Mouse (Mus musculus) small intestine, adult 2 months (tissue): Measurements from ENCODE around the gene Ncbp3. TPM values are rescaled to one million over a fixed set of nuclear protein-coding genes. Genes with fewer than 3 reads are reported as not detected.

Source experiments
- H3K27ac ChIP-seq: fragments of 200-500 bp; 2 replicates; pipeline ENCODE4 v1.5.1; 2012; ENCODE audit warnings: low read depth, low read length, control low read depth, inconsistent platforms; ENCODE audit not compliant: insufficient read depth
- H3K27me3 ChIP-seq: fragments of 200-500 bp; 2 replicates; pipeline ENCODE4 v1.6.1; 2012; ENCODE audit warnings: mild to moderate bottlenecking, moderate library complexity, low read length, inconsistent platforms; ENCODE audit not compliant: control insufficient read depth, insufficient read depth
- H3K36me3 ChIP-seq: fragments of 200-500 bp; 2 replicates; pipeline ENCODE4 v1.6.1; 2012; ENCODE audit warnings: mild to moderate bottlenecking, low read length, control low read depth, inconsistent platforms; ENCODE audit not compliant: control insufficient read depth, insufficient read depth
- H3K4me1 ChIP-seq: fragments of 200-500 bp; 2 replicates; pipeline ENCODE4 v1.6.1; 2012; ENCODE audit warnings: low read length, inconsistent platforms, mixed read lengths; ENCODE audit not compliant: control insufficient read depth, insufficient read depth, insufficient read length
- H3K4me3 ChIP-seq: fragments of 200-500 bp; 2 replicates; pipeline ENCODE4 v1.5.1; 2012; ENCODE audit warnings: low read depth, mild to moderate bottlenecking, control low read depth, inconsistent platforms, low read length, moderate library complexity
- CTCF ChIP-seq: fragments of 200-500 bp; IDR thresholded peaks from 2 replicates; pipeline ENCODE4 v1.5.1; 2012; ENCODE audit warnings: low read depth, mild to moderate bottlenecking, control low read depth, inconsistent platforms, low read length, moderate library complexity, mixed read lengths; ENCODE audit not compliant: insufficient replicate concordance, insufficient read length; ENCODE audit errors: extremely low read depth
- POLR2A ChIP-seq: fragments of 200-500 bp; IDR thresholded peaks from 2 replicates; pipeline ENCODE4 v1.6.1; 2012; ENCODE audit warnings: low read depth, mild to moderate bottlenecking, control low read depth, inconsistent platforms, low read length, moderate library complexity
- WGBS: fragments of 180-500 bp; shearing (Covaris S2); methylation state at CpG from one replicate; pipeline ENCODE4 v1.1.7; 2018; 5-methylcytosine and 5-hydroxymethylcytosine counted together
- polyA plus RNA-seq: library from polyadenylated mRNA; depleted of rRNA; stranded (reverse); fragments of >200 nt; gene quantifications from 2 replicates; pipeline ENCODE4 v1.2.3, GENCODE M21; 2012

Ncbp3 gene
- polyA plus RNA-seq, 1 experiment = 1.3 TPM

DNA sequence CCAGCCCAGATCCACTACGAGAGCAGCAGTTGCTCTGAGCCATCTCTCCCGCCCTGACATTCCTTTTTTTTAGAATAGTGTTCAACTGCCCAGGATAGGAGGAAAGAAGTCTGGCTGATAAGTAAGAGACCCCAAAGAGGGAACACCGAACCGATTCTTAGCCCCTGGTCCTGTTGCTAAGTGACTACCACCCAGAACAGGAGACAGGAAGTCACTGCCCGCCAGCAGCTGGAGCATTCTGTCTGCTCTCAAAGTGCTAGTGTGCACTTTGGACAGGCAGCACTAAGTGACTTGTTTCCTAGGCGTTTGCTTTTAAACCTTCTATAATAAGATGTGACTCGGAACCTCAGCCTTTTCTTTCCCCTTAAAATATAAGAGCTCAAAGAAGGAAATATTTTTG is 37.8 kb downstream of the Ncbp3 start:
- no peak overlapping the region for H3K4me3 ChIP-seq
- peaks cover 9% of the 10 kb centered on the region for H3K4me1 ChIP-seq
- H3K27me3 ChIP-seq = no peaks in the 10 kb centered on the region
- WGBS = 35% methylated on average over 7 of the region's 7 CpGs
- H3K36me3 ChIP-seq = peaks cover 7% of the 10 kb centered on the region
- no peak for TF ChIP-seq POLR2A
- no peak for TF ChIP-seq CTCF
- no peak overlapping the region for H3K27ac ChIP-seq

DNA sequence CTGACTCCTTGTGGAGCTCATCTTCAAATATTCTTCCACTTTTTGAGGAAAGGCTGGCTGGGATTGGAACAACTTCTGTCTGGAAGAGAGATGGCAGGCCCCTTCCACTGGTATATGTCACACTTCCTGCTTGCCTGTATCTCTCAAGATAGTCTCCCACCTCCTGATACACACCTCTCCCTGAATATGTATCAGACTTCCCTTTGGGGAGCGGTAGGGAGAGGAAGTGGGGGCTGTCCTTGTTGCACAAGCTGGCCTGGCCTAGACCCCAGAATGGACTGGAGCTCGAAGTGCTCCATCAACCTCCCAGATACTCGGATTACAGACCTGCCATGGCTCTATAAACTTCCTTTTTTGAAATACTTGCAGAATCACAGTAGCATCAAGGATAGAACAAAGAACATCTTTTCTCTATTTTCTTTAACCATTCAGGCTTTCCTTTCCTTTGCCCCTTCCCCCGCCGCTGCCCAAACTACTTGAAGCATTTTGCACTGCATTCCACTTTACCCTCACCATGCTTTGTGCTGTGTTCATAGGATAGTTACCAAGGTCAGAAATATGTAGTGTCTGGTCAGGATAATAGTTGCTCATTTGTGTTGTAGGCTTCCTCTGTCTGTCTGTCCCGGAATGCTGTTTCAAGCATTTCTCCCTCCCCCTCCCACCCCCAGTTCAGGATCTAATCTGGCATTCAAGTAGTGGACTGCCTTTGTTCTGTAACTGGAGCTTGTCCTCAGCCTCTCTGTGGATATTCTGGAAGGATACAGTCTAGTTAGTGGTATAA is 40.3 kb downstream of the Ncbp3 start:
- no peak overlapping the region for H3K4me3 ChIP-seq
- no peaks in the 10 kb centered on the region for H3K36me3 ChIP-seq
- no peaks in the 10 kb centered on the region for H3K27me3 ChIP-seq
- H3K4me1 ChIP-seq = peaks cover 9% of the 10 kb centered on the region
- H3K27ac ChIP-seq = no peak overlapping the region
- WGBS = 73% methylated on average over 6 of the region's 6 CpGs
- no peak for TF ChIP-seq CTCF

DNA sequence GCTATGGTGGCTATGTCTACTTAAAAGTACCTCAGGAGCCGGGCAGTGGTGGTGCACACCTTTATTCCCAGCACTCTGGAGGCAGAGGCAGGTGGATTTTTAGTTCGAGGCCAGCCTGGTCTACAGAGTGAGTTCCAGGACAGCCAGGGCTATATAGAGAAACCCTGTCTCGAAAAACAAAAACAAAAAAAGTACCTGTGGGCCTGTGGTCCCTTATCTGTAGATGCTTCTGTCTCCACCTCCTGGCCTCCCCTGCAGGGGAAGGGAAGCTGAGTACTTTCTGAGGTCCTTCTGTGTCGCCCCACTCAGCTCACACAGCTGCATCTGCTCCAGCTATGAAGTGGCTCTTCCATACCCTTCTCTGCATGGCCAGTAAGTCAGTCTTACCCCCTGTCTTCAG is 42.7 kb downstream of the Ncbp3 start, which contains the start of gene Itgae:
Gene Itgae, plus strand, starts transcription at position 301 of the 400 bp plus-strand sequence.
- Histone ChIP-seq H3K36me3 (no peaks in the 10 kb centered on the region), H3K4me3 (peak within 1 kb of the TSS; percentile 36), H3K27ac (peak within 1 kb of the TSS; percentile 31; the same call in 1 of the 2 replicates), H3K27me3 (no peaks in the 10 kb centered on the region), H3K4me1 (peaks cover 2% of the 10 kb centered on the region; the same call in 1 of the 2 replicates)
- 75% methylated on average over 4 of the region's 4 CpGs for WGBS
- no peak for TF ChIP-seq POLR2A
- no peak for TF ChIP-seq CTCF

DNA sequence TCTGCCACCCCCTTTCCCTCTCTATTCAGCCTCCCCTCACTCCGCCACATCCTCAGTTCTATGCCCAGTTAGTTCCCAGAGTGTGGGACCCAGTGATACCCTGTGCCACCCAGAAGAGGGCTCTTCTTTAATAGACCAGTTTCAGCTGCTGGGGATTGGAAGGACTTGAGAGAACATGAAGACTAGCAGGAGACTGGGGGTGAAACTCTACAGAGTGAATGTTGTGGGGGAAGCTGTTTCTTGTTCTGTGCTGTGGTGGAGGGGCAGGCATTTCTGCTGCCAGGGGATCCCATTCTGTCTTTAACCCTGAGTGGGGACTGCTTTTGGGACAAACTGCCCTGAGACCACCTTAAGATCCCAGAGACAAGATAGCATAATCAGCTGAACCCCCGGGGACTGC is 43.2 kb downstream of the Ncbp3 start:
- 83% methylated on average over 2 of the region's 2 CpGs for WGBS
- TF ChIP-seq POLR2A = no peak
- Histone ChIP-seq H3K36me3 (no peaks in the 10 kb centered on the region), H3K4me3 (peak overlapping the region; percentile 36), H3K27ac (peak overlapping the region; percentile 31; the same call in 1 of the 2 replicates), H3K27me3 (no peaks in the 10 kb centered on the region), H3K4me1 (no peaks in the 10 kb centered on the region)

DNA sequence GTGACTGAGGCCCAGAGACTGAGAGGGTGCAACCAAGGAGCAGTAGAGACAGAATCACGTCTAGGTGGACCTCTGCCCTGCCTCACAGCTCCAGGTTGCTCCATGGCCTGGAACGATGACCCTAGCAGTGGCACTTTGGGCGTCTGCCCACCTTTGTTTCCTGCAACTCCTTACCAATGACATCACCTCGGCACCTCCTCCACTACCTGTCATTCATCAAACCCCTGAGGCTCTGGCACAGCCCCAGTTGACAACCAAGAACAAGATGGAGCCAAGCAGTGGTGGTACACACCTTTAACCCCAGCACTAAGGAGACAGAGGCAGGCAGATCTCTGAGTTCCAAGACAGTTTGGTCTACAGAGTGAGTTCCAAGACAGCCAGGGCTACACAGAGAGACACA is 44.5 kb downstream of the Ncbp3 start:
- Histone ChIP-seq H3K36me3 (no peaks in the 10 kb centered on the region), H3K4me3 (peak overlapping the region; percentile 33; the same call in 1 of the 2 replicates), H3K4me1 (no peaks in the 10 kb centered on the region), H3K27ac (no peak overlapping the region), H3K27me3 (no peaks in the 10 kb centered on the region)
- 53% methylated on average over 4 of the region's 4 CpGs for WGBS
- TF ChIP-seq CTCF = no peak

DNA sequence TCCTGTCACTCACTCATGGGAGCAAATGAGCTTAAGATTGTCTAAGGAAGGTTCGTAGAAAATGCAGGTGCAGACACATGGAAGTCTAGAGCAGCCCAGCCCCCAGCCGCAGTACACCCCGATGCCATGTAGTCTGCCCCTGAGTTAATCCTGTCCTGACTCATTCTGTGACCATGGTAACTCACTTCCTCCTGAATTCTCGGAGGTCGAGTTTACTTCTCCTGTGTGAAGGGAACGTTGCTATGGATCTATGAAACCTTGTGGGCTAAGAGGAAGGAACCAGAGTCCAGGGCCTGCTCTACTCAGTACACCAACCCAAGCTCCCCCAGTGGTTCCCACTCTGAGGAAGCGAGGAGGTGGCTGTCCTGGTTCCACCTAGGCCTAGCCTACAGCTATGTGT is 45.3 kb downstream of the Ncbp3 start:
- 60% methylated on average over 7 of the region's 7 CpGs for WGBS
- Histone ChIP-seq H3K27ac (peak overlapping the region; percentile 48; the same call in 1 of the 2 replicates), H3K4me3 (peak overlapping the region; percentile 33; the same call in 1 of the 2 replicates), H3K36me3 (no peaks in the 10 kb centered on the region), H3K27me3 (no peaks in the 10 kb centered on the region), H3K4me1 (no peaks in the 10 kb centered on the region)
- TF ChIP-seq CTCF (no peak), POLR2A (no peak)

DNA sequence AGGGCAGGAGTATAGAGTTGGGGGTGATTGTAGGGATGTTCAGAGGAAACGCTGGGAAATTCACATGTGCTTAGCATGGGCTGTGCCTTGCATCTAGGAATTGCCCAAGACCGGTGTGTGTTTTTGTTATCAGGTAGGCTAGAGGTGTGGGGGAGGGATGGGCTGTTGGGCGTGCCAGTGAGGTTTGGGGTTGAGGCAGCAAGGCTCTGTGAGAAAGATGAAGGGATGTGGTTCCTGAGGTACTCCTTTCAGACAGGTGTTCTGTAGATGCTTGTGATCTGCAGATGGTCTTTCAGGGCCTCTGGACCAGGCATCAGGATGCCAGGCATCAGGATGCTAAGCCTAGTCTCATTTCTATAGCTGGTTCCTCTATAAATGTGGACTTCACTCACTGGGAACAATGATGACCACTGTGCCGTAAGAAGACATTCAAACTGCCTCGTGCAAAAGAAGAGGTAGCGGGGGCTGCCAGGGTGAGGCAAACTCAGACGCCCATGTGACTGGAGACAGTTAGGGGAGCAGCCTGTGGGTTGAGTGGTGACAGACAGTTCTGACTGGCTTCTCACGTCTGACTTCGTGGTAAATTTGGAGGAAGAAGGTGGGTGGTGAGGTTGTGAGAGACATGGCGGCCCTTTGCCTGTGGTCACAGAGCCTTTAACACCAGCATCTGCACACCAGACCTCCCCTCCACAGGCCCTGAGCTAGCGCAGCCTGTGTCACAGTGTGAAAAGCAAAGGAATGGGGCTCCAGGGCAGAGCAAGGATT is 46.8 kb downstream of the Ncbp3 start:
- Histone ChIP-seq H3K27me3 (no peaks in the 10 kb centered on the region), H3K36me3 (no peaks in the 10 kb centered on the region), H3K27ac (peak overlapping the region; percentile 16; the same call in 1 of the 2 replicates), H3K4me1 (no peaks in the 10 kb centered on the region), H3K4me3 (no peak overlapping the region)
- WGBS = 63% methylated on average over 11 of the region's 11 CpGs
- no peak for TF ChIP-seq CTCF
- TF ChIP-seq POLR2A = no peak
